ENCODE assay signal across 8 mouse cellular contexts in the genomic region with DNA sequence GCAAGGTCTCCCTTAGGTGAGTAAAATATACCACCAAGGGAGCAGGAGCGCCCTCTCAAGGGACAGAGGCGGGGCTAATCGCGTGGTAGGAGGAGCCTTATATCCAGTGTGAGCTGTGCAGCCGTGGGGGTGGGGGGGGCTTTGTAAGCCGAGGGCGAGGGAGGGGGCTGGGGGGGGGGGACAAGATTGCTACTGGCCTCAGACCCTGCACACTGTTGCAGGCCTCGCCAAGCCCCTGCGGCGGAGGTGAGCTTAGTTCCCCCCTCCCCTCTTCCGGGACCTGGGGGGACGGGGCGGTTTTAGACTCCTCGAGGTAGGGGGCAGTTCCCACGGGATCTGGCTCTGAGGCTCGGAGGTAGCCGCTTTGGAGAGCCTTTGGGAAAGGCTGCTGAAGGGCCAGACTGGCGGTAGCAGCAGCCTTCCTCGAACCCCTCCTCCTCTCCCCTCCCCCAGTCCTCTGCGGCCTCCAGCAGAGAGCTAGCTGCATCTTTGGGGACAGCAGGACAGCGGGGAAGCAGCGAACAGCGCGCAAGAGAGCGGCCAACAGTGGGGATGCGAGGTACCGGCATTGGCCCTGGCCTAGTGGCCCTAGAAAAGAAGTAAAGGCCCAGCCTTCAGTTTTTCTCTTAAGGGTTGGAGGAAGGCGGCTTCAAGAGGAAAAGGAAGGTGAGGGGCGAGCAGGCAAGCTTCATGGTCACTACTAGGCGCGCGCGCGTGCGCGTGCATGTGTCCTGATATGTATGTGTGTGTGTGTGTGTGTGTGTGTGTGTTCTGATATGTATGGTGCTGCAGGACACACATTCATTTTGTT. TPM values are rescaled to one million over a fixed set of nuclear protein-coding genes. Genes with fewer than 3 reads are reported as not detected.
A peak's percentile ranks its signal among the peaks of the same experiment; 100 is the strongest.
DNase-seq lines count a peak whose midpoint lies in the region; ATAC-seq lines count a peak whose summit lies in the region.

A gene (plus strand): TSS at position 107 of the 811 bp plus-strand sequence.

- H3K4me3 ChIP-seq in hindbrain, embryonic 14.5 days (replicated peaks; ENCODE audit: low read length) = peak within 1 kb of the TSS; percentile 42

- H3K9me3 ChIP-seq in hindbrain, embryonic 14.5 days (ENCODE audit: control insufficient read depth, low read length) = no peaks in the 10 kb centered on the region

- peak; percentile 77 for DNase-seq in R1 (ENCODE audit: low read depth, low spot score)
- peak; percentile 80 to 85 for DNase-seq in cerebellum, postnatal 25 days
- peak; percentile 63 to 72 for DNase-seq in frontal cortex, postnatal 36 days (ENCODE audit: low spot score in 2 of 2)
- DNase-seq in hindbrain, embryonic 14.5 days (ENCODE audit: low spot score) = peak; percentile 80
- DNase-seq in left cerebral cortex, adult 11 months (ENCODE audit: low spot score) = peak; percentile 55
- DNase-seq in lung, postnatal 36 days = peak; percentile 81
- peak; percentile 82 for DNase-seq in retina, postnatal 1 day
- peak; percentile 78 for DNase-seq in thymus, postnatal 4 days

- peak within 1 kb of the TSS; percentile 60 for H3K9ac ChIP-seq in hindbrain, embryonic 14.5 days

- no peaks in the 10 kb centered on the region for H3K4me1 ChIP-seq in hindbrain, embryonic 14.5 days (replicated peaks; ENCODE audit: control insufficient read depth, insufficient read depth, low read length)

- peak within 1 kb of the TSS; percentile 50 for H3K4me2 ChIP-seq in hindbrain, embryonic 14.5 days (replicated peaks)

- peak within 1 kb of the TSS; percentile 86 for H3K27ac ChIP-seq in hindbrain, embryonic 14.5 days

- no peaks in the 10 kb centered on the region; the same call in 1 of the 2 replicates for H3K27me3 ChIP-seq in hindbrain, embryonic 14.5 days (ENCODE audit: control insufficient read depth, insufficient read depth, low read length)

- no peaks in the 10 kb centered on the region for H3K36me3 ChIP-seq in hindbrain, embryonic 14.5 days (replicated peaks; ENCODE audit: control insufficient read depth, insufficient read depth)

- WGBS in hindbrain, embryonic 14.5 days = 22% methylated on average over 23 of the region's 36 CpGs

- ATAC-seq in hindbrain, embryonic 14.5 days (ENCODE audit: low FRiP score) = peak; percentile 66

RNA-seq across cellular contexts. Expression of the gene that starts here (rescaled TPM):
- polyA plus RNA-seq in hindbrain, embryonic 14.5 days (2014; fragmentation: Nextera tagmentation; extraction: Ambion mirVana) = 63.1 and 72.7 TPM in 2 replicates

Comparison
In these comparisons a context has a peak if more than half of its experiments do, and no peak if none do; other contexts are left out.
1. Peak in every context shown above with its lines: DNase-seq, ATAC-seq, H3K4me3 ChIP-seq and H3K27ac ChIP-seq.